Mouse (Mus musculus) CH12.LX (cell line): ENCODE data around the gene Mxd4. TPM values are rescaled to one million over a fixed set of nuclear protein-coding genes. Genes with fewer than 3 reads are reported as not detected.

Source experiments
- DNase-seq: peaks from one replicate; pipeline ENCODE4 v3.0.0-alpha.2; 2013; ENCODE audit errors: extremely low read depth
- H3K27ac ChIP-seq: 2 replicates; pipeline ENCODE4 v1.5.1; 2012; ENCODE audit warnings: low read depth, mild to moderate bottlenecking, control low read depth, moderate library complexity; ENCODE audit not compliant: insufficient read depth
- H3K27me3 ChIP-seq: replicated peaks from 2 replicates; pipeline ENCODE3; 2012; ENCODE audit warnings: inconsistent platforms
- H3K36me3 ChIP-seq, 2 experiments: replicated peaks in 1 of 2; 2 replicates each; pipeline versions ENCODE3 to v1.6.1; 2012; ENCODE audit warnings: inconsistent platforms in 1 of 2, low read length in 1 of 2, mild to moderate bottlenecking in 1 of 2, mixed read lengths in 1 of 2, moderate library complexity in 1 of 2; ENCODE audit not compliant: control insufficient read depth in 1 of 2, insufficient read depth in 1 of 2
- H3K4me1 ChIP-seq, 2 experiments: 2 replicates each; pipeline ENCODE4 v1.6.1; 2012; ENCODE audit warnings: inconsistent platforms in 1 of 2, moderate library complexity in 1 of 2; ENCODE audit not compliant: insufficient read depth in 2 of 2, control insufficient read depth in 1 of 2
- H3K4me2 ChIP-seq: 2 replicates; pipeline ENCODE4 v1.6.1; 2012; ENCODE audit warnings: low read depth, mild to moderate bottlenecking, control low read depth; ENCODE audit not compliant: poor library complexity, insufficient read depth, severe bottlenecking
- H3K4me3 ChIP-seq, 3 experiments: fragments of 150-350 bp in 1 of 3; sonication (generic) in 1 of 3; replicated peaks in 1 of 3; 2 replicates each; pipeline versions ENCODE3 to v1.5.1; 2011 to 2012; ENCODE audit warnings: low read depth in 2 of 3, low read length in 2 of 3, mild to moderate bottlenecking in 2 of 3, moderate library complexity in 2 of 3, control low read depth in 1 of 3, improper control_type of control experiment in 1 of 3, inconsistent platforms in 1 of 3, mixed read lengths in 1 of 3; ENCODE audit not compliant: poor library complexity in 1 of 3
- H3K79me2 ChIP-seq: replicated peaks from 2 replicates; pipeline ENCODE4 v1.6.1; 2012; ENCODE audit warnings: mild to moderate bottlenecking, moderate library complexity; ENCODE audit not compliant: control insufficient read depth, poor library complexity, insufficient read depth, severe bottlenecking; ENCODE audit errors: extremely low read depth
- H3K9ac ChIP-seq: 2 replicates; pipeline ENCODE4 v1.6.1; 2012; ENCODE audit warnings: low read depth, mild to moderate bottlenecking, control low read depth, moderate library complexity; ENCODE audit not compliant: insufficient read depth
- H3K9me3 ChIP-seq: replicated peaks from 2 replicates; pipeline ENCODE3; 2012; ENCODE audit warnings: low read length, inconsistent platforms, mixed read lengths
- BHLHE40 ChIP-seq: IDR thresholded peaks from 2 replicates; pipeline ENCODE4 v1.6.1; 2011; ENCODE audit warnings: mild to moderate bottlenecking, low read depth, low read length, improper control_type of control experiment
- CHD2 ChIP-seq: IDR thresholded peaks from 2 replicates; pipeline ENCODE4 v1.6.1; 2011; ENCODE audit warnings: low read length, improper control_type of control experiment
- E2F4 ChIP-seq: IDR thresholded peaks from 2 replicates; pipeline ENCODE4 v1.6.1; 2011; ENCODE audit warnings: low read depth, low read length, improper control_type of control experiment; ENCODE audit not compliant: insufficient replicate concordance
- ELF1 ChIP-seq: IDR thresholded peaks from 2 replicates; pipeline ENCODE4 v1.6.1; 2014; ENCODE audit warnings: low read depth, mild to moderate bottlenecking, inconsistent platforms, low read length, improper control_type of control experiment
- JUN ChIP-seq: IDR thresholded peaks from 2 replicates; pipeline ENCODE4 v1.6.1; 2011; ENCODE audit warnings: low read depth, mild to moderate bottlenecking, low read length, improper control_type of control experiment, moderate library complexity; ENCODE audit not compliant: insufficient read depth
- MAFK ChIP-seq: IDR thresholded peaks from 2 replicates; pipeline ENCODE4 v1.6.1; 2011; ENCODE audit warnings: low read length, improper control_type of control experiment; ENCODE audit not compliant: insufficient replicate concordance
- MAZ ChIP-seq: IDR thresholded peaks from 2 replicates; pipeline ENCODE4 v1.6.1; 2012; ENCODE audit warnings: low read depth, mild to moderate bottlenecking, inconsistent platforms, low read length, improper control_type of control experiment, moderate library complexity
- SIN3A ChIP-seq: IDR thresholded peaks from 2 replicates; pipeline ENCODE4 v1.6.1; 2012; ENCODE audit warnings: low read length, improper control_type of control experiment, inconsistent platforms
- TBP ChIP-seq: conservative IDR thresholded peaks from 2 replicates; pipeline ENCODE4 v1.6.1; 2011; ENCODE audit warnings: low read depth, low read length, improper control_type of control experiment
- TCF12 ChIP-seq: IDR thresholded peaks from 2 replicates; pipeline ENCODE4 v1.6.1; 2014; ENCODE audit warnings: low read depth, mild to moderate bottlenecking, inconsistent platforms, low read length, improper control_type of control experiment
- ZC3H11A ChIP-seq: IDR thresholded peaks from 2 replicates; pipeline ENCODE4 v1.6.1; 2012; ENCODE audit warnings: low read depth, mild to moderate bottlenecking, inconsistent platforms, low read length, improper control_type of control experiment
- dilution Hi-C: fragments of 300-500 bp; cut with MboI; formaldehyde crosslinking; loops from 2 replicates; pipeline ENCODE4 v1.14.3; 2020; ENCODE audit warnings: low sequenced_read_pairs; ENCODE audit not compliant: extremely low pct_unique_long_range_greater_than_20kb, extremely low pct_ligation_motif_present
- in situ Hi-C: fragments of 300-500 bp; cut with MboI; formaldehyde crosslinking; loops from 3 replicates; pipeline ENCODE4 v1.14.3; 2019; ENCODE audit warnings: low sequenced_read_pairs, low pct_ligation_motif_present, low pct_unique_long_range_greater_than_20kb, mixed read lengths
- polyA plus RNA-seq: library from polyadenylated mRNA; unstranded; fragments of >175 nt; gene quantifications from 2 replicates; pipeline ENCODE4 v1.2.1, GENCODE M21; 2012; ENCODE audit warnings: low read depth; ENCODE audit not compliant: insufficient read length
- total RNA-seq, 2 experiments: library from RNA; depleted of rRNA; stranded (reverse); fragments of 300-350 nt in 1 of 2; fragments of >200 nt in 1 of 2; gene quantifications; 2 replicates each; pipeline ENCODE4 v1.2.3; 2012 to 2014

Gene Mxd4
- total and polyA plus RNA-seq, 3 experiments = 4.8 to 6.2 (median 6.0) TPM

DNA sequence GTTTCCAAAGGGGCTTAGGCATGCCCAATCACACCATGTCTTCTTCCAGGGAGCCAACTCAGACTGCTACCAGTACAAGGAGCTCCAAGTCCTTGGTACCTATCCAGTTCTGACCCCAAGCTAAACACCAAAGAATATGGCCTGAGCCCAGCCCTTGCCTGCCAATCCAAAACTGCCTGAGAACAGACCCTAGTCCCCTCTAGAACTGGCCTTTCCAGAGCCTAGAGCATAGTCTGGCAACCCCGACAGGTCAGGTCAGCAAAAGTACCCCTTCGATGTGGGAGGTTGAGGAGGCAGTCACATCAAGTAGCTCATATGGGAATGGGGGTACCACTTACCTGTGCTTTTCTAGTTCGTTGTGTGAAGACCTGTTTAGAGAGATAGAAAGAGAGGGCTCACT lies 3.5 kb downstream of the Mxd4 start:
- in situ Hi-C loops (no loop called here), dilution Hi-C loops (no loop called here)
- peaks cover 0 to 4% of the 10 kb centered on the region in 2 experiments for H3K36me3 ChIP-seq

DNA sequence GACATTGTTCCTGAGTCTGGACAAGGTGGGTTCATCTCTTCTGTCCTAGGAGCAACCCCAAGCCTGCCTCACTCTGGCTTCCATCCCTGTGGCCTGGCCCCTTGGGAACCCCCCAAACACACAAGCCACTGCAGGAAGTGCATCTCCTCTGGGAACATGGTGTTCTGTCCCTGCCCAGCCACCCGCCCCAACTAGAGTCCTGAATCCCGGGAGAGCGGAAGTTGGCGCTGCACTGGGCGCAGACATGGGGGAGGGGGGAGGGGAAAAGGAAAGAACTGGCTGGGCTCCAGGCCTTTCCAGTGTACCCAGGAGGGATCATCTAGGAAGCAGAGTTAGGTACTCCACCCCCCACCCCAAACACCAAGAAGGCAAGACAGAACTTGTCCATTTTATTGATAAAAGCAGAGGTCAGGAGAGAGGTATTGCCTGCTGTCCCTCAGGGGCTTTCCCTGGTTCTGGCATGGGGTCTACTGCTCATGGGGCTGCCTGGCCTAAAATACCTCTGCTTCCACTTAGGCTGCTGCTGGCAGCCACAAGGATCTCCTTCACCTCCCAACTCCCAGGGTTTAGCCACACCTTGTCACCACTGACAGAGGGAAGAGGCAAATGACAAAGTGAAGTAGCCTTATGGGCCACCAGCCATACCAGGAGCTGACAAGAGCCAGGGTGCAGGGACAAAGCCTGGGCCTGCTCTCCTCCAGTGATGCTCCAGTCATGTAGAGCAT lies 4.2 kb downstream of the Mxd4 start:
- Histone ChIP-seq H3K9me3 (no peaks in the 10 kb centered on the region), H3K4me1 (peaks cover 9 to 23% of the 10 kb centered on the region in 2 experiments), H3K27me3 (peaks cover 14% of the 10 kb centered on the region), H3K27ac (no peak overlapping the region), H3K4me2 (no peak overlapping the region), H3K36me3 (peaks cover 0 to 6% of the 10 kb centered on the region in 2 experiments), H3K79me2 (no peaks in the 10 kb centered on the region), H3K9ac (no peak overlapping the region), H3K4me3 (no peak overlapping the region)
- in situ Hi-C loops = no loop called here
- dilution Hi-C loops = no loop called here
- TF ChIP-seq JUN (no peak), ZC3H11A (no peak)
- no peak for DNase-seq

More for the DNA sequence above, 3.5 kb downstream of the Mxd4 start:
- peaks cover 14% of the 10 kb centered on the region for H3K27me3 ChIP-seq
- H3K4me3 ChIP-seq = no peak overlapping the region
- TF ChIP-seq BHLHE40 (no peak), MAZ (no peak), TBP (no peak), E2F4 (no peak)
- no peak for DNase-seq
- no peak overlapping the region for H3K27ac ChIP-seq
- no peak overlapping the region for H3K9ac ChIP-seq
- no peaks in the 10 kb centered on the region for H3K79me2 ChIP-seq
- H3K4me1 ChIP-seq = peaks cover 15 to 29% of the 10 kb centered on the region in 2 experiments
- H3K9me3 ChIP-seq = no peaks in the 10 kb centered on the region
- H3K4me2 ChIP-seq = no peak overlapping the region

DNA sequence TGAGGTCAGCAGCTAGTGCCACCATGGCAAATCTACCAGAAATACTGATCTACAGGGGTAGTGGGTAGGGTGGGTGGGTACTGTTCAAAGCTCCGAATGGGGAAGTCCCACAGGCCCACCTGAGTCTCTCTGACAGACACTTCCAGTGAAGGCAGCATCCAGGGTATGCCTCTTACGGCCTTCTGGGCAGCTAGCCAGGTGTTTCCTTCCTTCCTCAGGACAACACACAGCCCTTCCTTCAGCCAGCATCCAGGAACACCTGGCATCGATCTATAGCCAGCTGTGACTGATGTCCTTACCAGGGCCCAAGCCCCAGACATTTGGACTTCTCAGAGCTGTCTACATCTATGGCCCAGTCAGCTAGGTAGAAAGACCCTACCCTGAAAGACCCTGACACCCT lies 5.0 kb downstream of the Mxd4 start:
- H3K4me1 ChIP-seq = peaks cover 9 to 22% of the 10 kb centered on the region in 2 experiments
- in situ Hi-C loops (no loop called here), dilution Hi-C loops (no loop called here)

More for the DNA sequence above, 5.0 kb downstream of the Mxd4 start:
- H3K9ac ChIP-seq = no peak overlapping the region
- peaks cover 14% of the 10 kb centered on the region for H3K27me3 ChIP-seq
- TF ChIP-seq SIN3A (no peak), ELF1 (no peak), TCF12 (no peak), CHD2 (no peak), BHLHE40 (no peak), MAFK (no peak)
- peaks cover 1 to 11% of the 10 kb centered on the region in 2 experiments for H3K36me3 ChIP-seq
- H3K4me3 ChIP-seq = no peak overlapping the region
- no peak overlapping the region for H3K27ac ChIP-seq
- no peaks in the 10 kb centered on the region for H3K79me2 ChIP-seq
- no peaks in the 10 kb centered on the region for H3K9me3 ChIP-seq
- no peak overlapping the region for H3K4me2 ChIP-seq
- no peak for DNase-seq
